Mouse (Mus musculus): Measurements from ENCODE around the gene Vmn2r99. TPM values are rescaled to one million over a fixed set of nuclear protein-coding genes. Genes with fewer than 3 reads are reported as not detected.

Vmn2r99 gene
- not detected in 2 replicates for polyA plus RNA-seq (2012; rRNA removed)

GRCm38 (mm10) chr17:19361649-19362048, at the start of gene Vmn2r99:
Gene Vmn2r99, plus strand, starts transcription at chr17:19361949.

Other genes starting within 250 kb of the Vmn2r99 start
- gene Vmn2r100, start 142.8 kb downstream of the Vmn2r99 start, polyA plus RNA-seq (2012; rRNA removed): not detected in 2 replicates
- gene Vmn2r101, start 215.3 kb downstream of the Vmn2r99 start, polyA plus RNA-seq (2012; rRNA removed): not detected in 2 replicates